Mouse (Mus musculus) lung, embryonic 16.5 days (tissue): ENCODE results near the gene Upp2. TPM values are rescaled to one million over a fixed set of nuclear protein-coding genes. Genes with fewer than 3 reads are reported as not detected.

Source experiments
- ATAC-seq: fragments of 200-750 bp; cut with Nextera tagmentation; 2 replicates; pipeline ENCODE4 v1.8.0; 2017; ENCODE audit warnings: low read depth, mild to moderate bottlenecking, moderate library complexity
- H3K27ac ChIP-seq: fragments of 300-500 bp; sonication (generic); 2 replicates; pipeline ENCODE4 v1.5.1; 2014; ENCODE audit warnings: mild to moderate bottlenecking, control low read depth, low read length
- H3K27me3 ChIP-seq: fragments of 300-500 bp; sonication (generic); 2 replicates; pipeline ENCODE4 v1.6.1; 2014; ENCODE audit warnings: low read depth, low read length, mixed read lengths; ENCODE audit not compliant: control insufficient read depth, insufficient read depth
- H3K36me3 ChIP-seq: fragments of 300-500 bp; sonication (generic); 2 replicates; pipeline ENCODE4 v1.6.1; 2014; ENCODE audit warnings: low read length; ENCODE audit not compliant: control insufficient read depth, insufficient read depth
- H3K4me1 ChIP-seq: fragments of 300-500 bp; sonication (generic); replicated peaks from 2 replicates; pipeline ENCODE4 v1.6.1; 2014; ENCODE audit warnings: low read length, mixed read lengths; ENCODE audit not compliant: control insufficient read depth, insufficient read depth
- H3K4me2 ChIP-seq: fragments of 300-500 bp; sonication (generic); 2 replicates; pipeline ENCODE4 v1.6.1; 2014; ENCODE audit warnings: low read depth, low read length, control low read depth
- H3K4me3 ChIP-seq: fragments of 300-500 bp; sonication (generic); 2 replicates; pipeline ENCODE4 v1.5.1; 2014; ENCODE audit warnings: mild to moderate bottlenecking, low read length, control low read depth
- H3K9ac ChIP-seq: fragments of 300-500 bp; sonication (generic); 2 replicates; pipeline ENCODE4 v1.6.1; 2014; ENCODE audit warnings: low read length, control low read depth
- H3K9me3 ChIP-seq: fragments of 300-500 bp; sonication (generic); 2 replicates; pipeline ENCODE4 v1.6.1; 2016; ENCODE audit warnings: low read length; ENCODE audit not compliant: control insufficient read depth
- WGBS: fragments of 180-500 bp; shearing (Covaris S2); extraction: QIAGEN DNeasy Blood & Tissue Kit; methylation state at CpG from one replicate; pipeline ENCODE4 v1.1.7; 2014; 5-methylcytosine and 5-hydroxymethylcytosine counted together
- polyA plus RNA-seq: library from polyadenylated mRNA; unstranded; fragments of >200 nt; fragmentation: Nextera tagmentation; extraction: Ambion mirVana; gene quantifications from 2 replicates; pipeline ENCODE4 v1.2.1, GENCODE M21; 2015

Upp2 gene
- polyA plus RNA-seq, 1 experiment from 2014 or later = 6.6 TPM

- no peak for ATAC-seq
- no peak overlapping the region for H3K27ac ChIP-seq
- WGBS = 90% methylated on average over 6 of the region's 6 CpGs
- no peaks in the 10 kb centered on the region for H3K36me3 ChIP-seq
- no peak overlapping the region for H3K4me2 ChIP-seq
- no peak overlapping the region for H3K4me3 ChIP-seq
- H3K4me1 ChIP-seq = peaks cover 2% of the 10 kb centered on the region
- no peaks in the 10 kb centered on the region for H3K9me3 ChIP-seq
- H3K27me3 ChIP-seq = no peaks in the 10 kb centered on the region
- H3K9ac ChIP-seq = no peak overlapping the region
These were observed 22.7 kb upstream of the Upp2 start for GRCm38 (mm10) chr2:58544368-58544767.

GRCm38 (mm10) chr2:58546264-58546663 lies 20.8 kb upstream of the Upp2 start:
- 84% methylated on average over 7 of the region's 7 CpGs for WGBS

DNA sequence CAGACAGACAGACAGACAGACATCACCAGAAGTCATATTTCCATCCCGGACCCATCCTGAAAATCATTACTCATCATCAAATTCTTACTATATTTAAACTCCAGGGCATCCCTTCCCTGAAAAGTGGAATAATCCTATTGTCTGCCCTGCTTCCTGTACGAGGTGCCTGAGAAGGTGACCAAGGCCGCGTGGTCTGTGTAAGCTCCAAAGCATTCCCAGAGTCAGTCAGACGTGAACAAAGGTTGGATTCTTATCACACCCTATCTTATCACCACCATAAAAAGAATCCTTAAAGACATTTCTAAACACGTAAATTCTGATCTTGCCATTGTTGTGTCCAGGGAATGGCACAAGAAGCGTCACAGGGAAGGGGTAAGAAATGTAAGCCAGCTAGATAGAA lies 18.2 kb upstream of the Upp2 start:
- no peaks in the 10 kb centered on the region for H3K36me3 ChIP-seq
- H3K9ac ChIP-seq = no peak overlapping the region
- H3K4me3 ChIP-seq = no peak overlapping the region
- H3K9me3 ChIP-seq = no peaks in the 10 kb centered on the region
- WGBS = 38% methylated on average over 7 of the region's 7 CpGs
- no peaks in the 10 kb centered on the region for H3K27me3 ChIP-seq
- no peak for ATAC-seq
- no peak overlapping the region for H3K4me2 ChIP-seq
- no peak overlapping the region for H3K27ac ChIP-seq
- H3K4me1 ChIP-seq = peaks cover 20% of the 10 kb centered on the region

More at GRCm38 (mm10) chr2:58546264-58546663, 20.8 kb upstream of the Upp2 start:
- no peak overlapping the region for H3K27ac ChIP-seq
- peaks cover 15% of the 10 kb centered on the region for H3K4me1 ChIP-seq
- H3K36me3 ChIP-seq = no peaks in the 10 kb centered on the region
- no peaks in the 10 kb centered on the region for H3K27me3 ChIP-seq
- no peak overlapping the region for H3K4me2 ChIP-seq
- no peak for ATAC-seq
- no peak overlapping the region for H3K9ac ChIP-seq
- H3K9me3 ChIP-seq = no peaks in the 10 kb centered on the region
- H3K4me3 ChIP-seq = no peak overlapping the region

GRCm38 (mm10) chr2:58549960-58550359 lies 17.1 kb upstream of the Upp2 start:
- H3K4me1 ChIP-seq = peaks cover 22% of the 10 kb centered on the region
- H3K36me3 ChIP-seq = no peaks in the 10 kb centered on the region
- no peak overlapping the region for H3K9ac ChIP-seq
- H3K4me2 ChIP-seq = no peak overlapping the region
- 0 out of 2 replicates have a peak, but pooled peaks have one; percentile 20 for ATAC-seq
- no peaks in the 10 kb centered on the region for H3K27me3 ChIP-seq
- WGBS = 36% methylated on average over 6 of the region's 6 CpGs
- no peak overlapping the region for H3K4me3 ChIP-seq
- H3K27ac ChIP-seq = no peak overlapping the region
- no peaks in the 10 kb centered on the region for H3K9me3 ChIP-seq

DNA sequence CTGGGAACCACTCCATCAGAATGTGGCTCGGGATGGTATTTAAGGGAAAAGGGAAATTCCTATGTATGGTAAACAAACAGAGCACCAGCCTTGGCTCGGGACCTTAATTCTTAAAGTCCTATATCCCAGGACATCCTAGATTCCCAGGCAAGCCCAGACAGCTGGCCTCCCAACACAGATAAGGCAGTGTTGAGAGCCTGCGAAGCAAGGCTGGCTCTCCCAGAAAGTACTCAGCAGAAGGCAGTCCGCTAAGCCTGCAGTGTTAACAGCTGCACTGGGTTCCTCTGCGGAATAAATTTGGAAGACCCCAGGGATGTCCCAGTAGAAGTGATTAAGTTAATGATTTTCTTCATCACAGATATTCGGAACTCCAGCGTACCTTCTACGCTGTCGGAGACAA lies 16.6 kb upstream of the Upp2 start:
- Histone ChIP-seq H3K27me3 (no peaks in the 10 kb centered on the region), H3K27ac (no peak overlapping the region), H3K9me3 (no peaks in the 10 kb centered on the region), H3K36me3 (no peaks in the 10 kb centered on the region), H3K4me2 (no peak overlapping the region), H3K4me1 (peaks cover 22% of the 10 kb centered on the region), H3K4me3 (no peak overlapping the region), H3K9ac (no peak overlapping the region)
- ATAC-seq = peak; percentile 45; the same call in 1 of the 2 replicates
- 29% methylated on average over 9 of the region's 9 CpGs for WGBS

GRCm38 (mm10) chr2:58551866-58552265 lies 15.2 kb upstream of the Upp2 start:
- no peak for ATAC-seq
- Histone ChIP-seq H3K4me1 (peaks cover 22% of the 10 kb centered on the region), H3K4me2 (no peak overlapping the region), H3K27ac (no peak overlapping the region), H3K36me3 (no peaks in the 10 kb centered on the region), H3K27me3 (no peaks in the 10 kb centered on the region), H3K9ac (no peak overlapping the region), H3K9me3 (no peaks in the 10 kb centered on the region), H3K4me3 (no peak overlapping the region)
- 61% methylated on average over 6 of the region's 6 CpGs for WGBS

- Histone ChIP-seq H3K9ac (no peak overlapping the region), H3K27me3 (no peaks in the 10 kb centered on the region), H3K4me3 (no peak overlapping the region), H3K27ac (no peak overlapping the region), H3K9me3 (no peaks in the 10 kb centered on the region), H3K4me2 (no peak overlapping the region), H3K4me1 (peaks cover 22% of the 10 kb centered on the region), H3K36me3 (no peaks in the 10 kb centered on the region)
- 58% methylated on average over 3 of the region's 3 CpGs for WGBS
- no peak for ATAC-seq
These were observed 14.8 kb upstream of the Upp2 start for GRCm38 (mm10) chr2:58552296-58552695.

GRCm38 (mm10) chr2:58557045-58557845 lies 9.9 kb upstream of the Upp2 start:
- Histone ChIP-seq H3K27me3 (no peaks in the 10 kb centered on the region), H3K36me3 (no peaks in the 10 kb centered on the region), H3K4me2 (no peak overlapping the region), H3K9me3 (no peaks in the 10 kb centered on the region), H3K27ac (no peak overlapping the region), H3K4me3 (no peak overlapping the region), H3K9ac (no peak overlapping the region), H3K4me1 (peaks cover 11% of the 10 kb centered on the region)
- 49% methylated on average over 9 of the region's 9 CpGs for WGBS
- no peak for ATAC-seq

- 24% methylated on average over 4 of the region's 4 CpGs for WGBS
- H3K27ac ChIP-seq = peak overlapping the region; percentile 15; the same call in 1 of the 2 replicates
- peaks cover 29% of the 10 kb centered on the region for H3K4me1 ChIP-seq
- H3K4me2 ChIP-seq = no peak overlapping the region
- H3K9me3 ChIP-seq = no peaks in the 10 kb centered on the region
- H3K27me3 ChIP-seq = no peaks in the 10 kb centered on the region
- H3K4me3 ChIP-seq = no peak overlapping the region
- no peaks in the 10 kb centered on the region for H3K36me3 ChIP-seq
- H3K9ac ChIP-seq = no peak overlapping the region
- no peak for ATAC-seq
These were observed 5.0 kb upstream of the Upp2 start for GRCm38 (mm10) chr2:58562137-58562536.
